Mouse (Mus musculus) midbrain, embryonic 16.5 days (tissue): ENCODE measurements around the gene Bag3. TPM values are rescaled to one million over a fixed set of nuclear protein-coding genes. Genes with fewer than 3 reads are reported as not detected.

Source experiments
- microRNA-seq: library from miRNA; unstranded; fragments of <30 nt; microRNA quantifications from one replicate; pipeline ENCODE4, GENCODE M21; 2017
- polyA plus RNA-seq: library from polyadenylated mRNA; unstranded; fragments of >200 nt; fragmentation: Nextera tagmentation; extraction: Ambion mirVana; gene quantifications from 2 replicates; pipeline ENCODE4 v1.2.1, GENCODE M21; 2015

Bag3 gene
- polyA plus RNA-seq, 1 experiment from 2014 or later: 2.8 TPM

Small RNA genes within 50 kb of the gene (microRNA-seq; reads per million reads assigned to microRNA genes)
- not detected for gene Gm24365

Other genes with a start within 250 kb of the Bag3 start
- 22.9 and 25.9 TPM in 2 replicates for gene BC017158, start 225.4 kb upstream of the Bag3 start, polyA plus RNA-seq
- gene Rgs10, start 104.9 kb upstream of the Bag3 start, polyA plus RNA-seq: 58.4 and 68.6 TPM in 2 replicates
- 29.5 and 33.7 TPM in 2 replicates for gene Tial1, start 61.9 kb upstream of the Bag3 start, polyA plus RNA-seq
- 459 and 536 TPM in 2 replicates for gene Inpp5f, start 87.7 kb downstream of the Bag3 start, polyA plus RNA-seq
- gene Mcmbp, start 216.9 kb downstream of the Bag3 start, polyA plus RNA-seq: 43.9 and 50.4 TPM in 2 replicates
- 34.4 and 37.8 TPM in 2 replicates for gene Sec23ip, start 221.3 kb downstream of the Bag3 start, polyA plus RNA-seq